Mouse (Mus musculus): ENCODE data around the gene Gsdme.

Gene Gsdme

GRCm38 (mm10) chr6:50247356-50247755 is 16.3 kb downstream of the Gsdme start:
- DNase-seq (ENCODE audit: extremely low spot score, low read depth, low spot score): no peak

GRCm38 (mm10) chr6:50244967-50245366 is 18.7 kb downstream of the Gsdme start:
- DNase-seq (ENCODE audit: extremely low spot score, low read depth, low spot score): no peak

GRCm38 (mm10) chr6:50244126-50244525 is 19.5 kb downstream of the Gsdme start:
- DNase-seq (ENCODE audit: extremely low spot score, low read depth, low spot score): no peak

- no peak for DNase-seq (ENCODE audit: extremely low spot score, low read depth, low spot score)
Measured at GRCm38 (mm10) chr6:50240437-50240836, 23.2 kb downstream of the Gsdme start.

GRCm38 (mm10) chr6:50239902-50240301 is 23.8 kb downstream of the Gsdme start:
- DNase-seq (ENCODE audit: extremely low spot score, low read depth, low spot score): no peak

DNA sequence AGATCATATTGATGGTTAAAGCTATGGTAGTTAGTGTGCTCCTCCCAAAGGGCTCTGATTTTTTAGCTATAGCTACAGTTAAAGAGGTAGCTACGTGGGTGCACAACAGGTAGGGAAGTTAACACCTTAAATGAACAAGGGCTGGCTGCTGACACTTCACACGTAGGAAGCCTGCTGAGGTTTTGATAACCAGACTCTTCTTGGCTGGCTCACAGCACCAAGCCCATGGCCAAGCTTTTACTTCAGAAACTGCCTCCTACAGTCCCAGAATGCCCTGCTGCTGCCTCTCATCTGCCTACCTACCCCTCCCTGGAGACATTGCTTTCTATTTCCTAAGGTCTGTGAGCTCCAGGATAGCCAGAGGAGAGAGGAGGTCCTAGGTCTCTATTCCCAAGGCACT is 25.7 kb downstream of the Gsdme start:
- DNase-seq (ENCODE audit: extremely low spot score, low read depth, low spot score): no peak

DNA sequence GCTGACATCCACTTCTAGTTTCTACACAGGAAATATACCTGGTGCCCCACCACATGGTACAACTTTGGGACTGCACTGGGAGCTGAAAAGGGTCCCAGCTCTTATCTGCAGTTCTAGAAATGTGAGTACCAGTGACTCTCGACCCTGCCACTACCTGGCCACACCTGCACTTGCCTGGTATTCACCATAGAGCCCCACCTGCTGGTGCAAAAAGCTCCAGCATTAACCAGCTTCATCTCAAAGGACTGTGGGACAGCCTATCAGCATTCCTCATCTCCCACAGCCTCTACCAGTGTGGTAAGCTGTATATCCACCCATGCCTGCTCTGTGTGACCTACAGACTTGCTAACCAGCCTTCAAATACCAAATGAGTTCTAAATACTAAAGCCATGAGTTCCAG is 30.7 kb downstream of the Gsdme start:
- no peak for DNase-seq (ENCODE audit: extremely low spot score, low read depth, low spot score)

- DNase-seq (ENCODE audit: extremely low spot score, low read depth, low spot score): no peak
Measured at GRCm38 (mm10) chr6:50231288-50231687, 32.4 kb downstream of the Gsdme start.

- DNase-seq (ENCODE audit: extremely low spot score, low read depth, low spot score): no peak
Measured at GRCm38 (mm10) chr6:50228180-50228579, 35.5 kb downstream of the Gsdme start.

- DNase-seq (ENCODE audit: extremely low spot score, low read depth, low spot score): no peak
Measured at GRCm38 (mm10) chr6:50225232-50225631, 38.4 kb downstream of the Gsdme start.

GRCm38 (mm10) chr6:50223606-50224005 is 40.1 kb downstream of the Gsdme start:
- no peak for DNase-seq (ENCODE audit: extremely low spot score, low read depth, low spot score)

GRCm38 (mm10) chr6:50222986-50223385 is 40.7 kb downstream of the Gsdme start:
- no peak for DNase-seq (ENCODE audit: extremely low spot score, low read depth, low spot score)

DNA sequence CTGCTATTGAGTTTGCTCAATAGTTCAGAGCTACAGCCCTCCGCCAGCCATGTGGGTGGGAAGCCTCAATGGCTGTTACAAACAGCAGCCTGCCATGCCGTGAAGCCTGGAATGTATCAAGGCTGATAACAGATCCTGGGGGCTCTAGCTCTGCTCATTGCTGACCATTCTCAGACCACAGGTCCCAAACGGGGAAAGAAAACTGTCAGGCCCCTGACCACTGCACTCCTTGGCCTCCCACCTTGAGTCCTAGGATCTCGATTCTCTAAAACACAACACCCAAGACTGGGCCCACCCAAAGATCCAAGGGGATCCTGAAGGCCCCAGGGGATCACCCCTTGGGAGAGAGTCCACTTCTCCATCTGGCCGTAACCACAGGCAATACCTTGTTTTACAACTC is 41.3 kb downstream of the Gsdme start:
- no peak for DNase-seq (ENCODE audit: extremely low spot score, low read depth, low spot score)

DNA sequence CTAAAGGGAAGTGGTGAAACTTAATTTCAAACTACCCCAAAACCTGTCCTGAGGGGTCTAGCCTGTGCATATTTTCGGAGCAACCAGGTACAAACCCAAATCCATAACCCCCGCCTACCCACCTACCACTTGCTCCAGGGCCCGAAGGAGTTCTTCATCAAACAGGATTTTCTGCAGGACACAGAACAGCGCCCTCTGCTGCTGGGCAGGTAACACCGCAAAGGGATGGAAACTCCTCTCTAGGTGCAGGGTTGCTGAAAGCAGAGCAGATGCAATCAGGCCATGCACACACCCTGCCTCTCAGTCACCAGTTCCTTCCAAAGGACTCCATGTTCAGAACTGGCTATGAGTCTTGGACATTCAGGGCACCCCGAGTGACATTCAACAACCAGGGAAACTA is 42.8 kb downstream of the Gsdme start:
- no peak for DNase-seq (ENCODE audit: extremely low spot score, low read depth, low spot score)

DNA sequence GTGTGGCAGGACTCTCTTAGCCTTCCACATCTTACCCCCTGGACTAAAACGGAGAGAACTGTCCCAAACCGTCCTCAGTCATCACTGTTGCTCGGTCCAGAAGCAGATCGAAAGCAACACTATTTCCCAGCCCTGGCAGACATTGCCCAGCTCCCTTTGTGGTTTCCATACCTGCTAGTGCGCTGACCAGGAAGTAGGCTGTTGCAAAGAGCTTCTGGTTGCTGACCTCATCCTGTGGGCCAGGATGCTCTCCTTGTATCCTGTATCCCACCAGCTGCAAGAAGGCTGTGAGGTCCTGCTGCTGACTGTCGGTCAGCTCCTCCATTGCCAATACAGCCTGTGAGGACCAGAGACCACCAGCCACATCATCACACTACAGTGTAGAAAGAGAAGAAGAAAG is 44.6 kb downstream of the Gsdme start:
- no peak for DNase-seq (ENCODE audit: extremely low spot score, low read depth, low spot score)

GRCm38 (mm10) chr6:50218628-50219027 is 45.0 kb downstream of the Gsdme start:
- DNase-seq (ENCODE audit: extremely low spot score, low read depth, low spot score): no peak

DNA sequence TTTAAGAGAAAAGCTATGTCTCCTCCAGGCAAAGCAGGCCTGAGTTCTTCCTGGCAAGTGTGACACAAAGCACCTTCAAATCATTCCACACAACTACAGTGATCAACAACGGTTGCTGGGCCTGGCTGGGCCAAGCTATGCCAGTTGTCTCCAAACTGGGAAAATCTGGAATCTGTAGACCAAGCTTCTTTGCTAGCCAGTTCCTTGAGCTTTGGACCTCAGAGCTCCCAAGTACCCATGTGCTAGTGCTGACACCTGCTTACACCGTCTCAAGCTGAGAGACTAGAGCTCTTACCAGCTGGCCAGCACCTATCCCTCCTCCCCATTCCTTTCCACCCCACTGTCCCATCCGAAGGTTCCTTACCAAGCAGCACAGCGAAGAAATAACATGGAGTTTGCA is 47.7 kb downstream of the Gsdme start:
- DNase-seq (ENCODE audit: extremely low spot score, low read depth, low spot score): no peak

DNA sequence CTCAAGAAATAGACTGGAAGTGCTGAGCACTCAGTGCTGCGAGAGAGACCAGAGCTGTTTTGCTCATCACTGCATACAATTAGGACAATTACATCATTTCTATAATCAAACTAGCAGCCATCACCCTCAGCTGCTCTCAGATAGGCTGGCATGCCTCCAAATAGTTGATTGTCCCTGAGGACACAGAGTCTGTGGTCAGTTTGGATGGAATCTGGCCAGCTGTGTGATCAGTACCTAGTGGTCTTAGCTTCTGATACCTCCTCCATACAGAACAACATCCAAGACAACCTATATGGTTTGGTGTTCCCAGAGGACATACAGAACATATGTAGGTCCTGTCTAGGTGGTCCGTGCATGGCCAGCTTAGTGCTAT is 48.3 kb downstream of the Gsdme start:
- DNase-seq (ENCODE audit: extremely low spot score, low read depth, low spot score): no peak

DNA sequence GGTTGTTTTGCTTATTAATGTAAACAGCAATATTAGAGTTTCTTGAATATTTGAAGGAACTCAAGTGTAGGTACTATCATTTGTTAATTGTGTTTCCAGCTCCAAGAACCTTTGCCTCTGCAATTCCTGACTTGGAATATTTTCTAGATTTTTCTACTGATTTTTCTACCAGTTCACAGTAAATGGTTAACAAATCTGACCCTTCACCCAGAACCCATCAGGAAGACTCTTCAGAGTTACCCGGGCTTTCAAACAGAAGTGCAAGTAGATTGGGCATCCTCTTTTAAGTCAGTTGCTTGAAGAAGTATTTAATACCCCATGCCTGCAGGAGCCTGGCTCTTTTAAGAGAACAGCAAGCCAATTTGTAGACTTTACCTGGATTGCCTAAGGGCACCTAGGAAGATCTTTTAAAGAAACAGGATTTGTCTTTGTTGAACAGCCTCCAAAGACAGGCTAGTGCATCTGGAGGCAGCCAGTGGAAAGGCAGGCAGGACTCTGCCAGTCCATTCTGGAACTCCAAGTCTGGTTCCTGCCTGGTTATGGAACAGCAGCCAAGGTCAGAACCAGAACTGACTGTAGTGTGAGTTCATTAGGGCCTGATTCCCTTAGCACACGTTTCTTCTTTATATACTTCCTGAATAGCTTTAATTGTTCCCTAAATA is 48.8 kb downstream of the Gsdme start:
- DNase-seq (ENCODE audit: extremely low spot score, low read depth, low spot score): no peak

GRCm38 (mm10) chr6:50205093-50205492 is 58.6 kb downstream of the Gsdme start:
- no peak for DNase-seq (ENCODE audit: extremely low spot score, low read depth, low spot score)

DNA sequence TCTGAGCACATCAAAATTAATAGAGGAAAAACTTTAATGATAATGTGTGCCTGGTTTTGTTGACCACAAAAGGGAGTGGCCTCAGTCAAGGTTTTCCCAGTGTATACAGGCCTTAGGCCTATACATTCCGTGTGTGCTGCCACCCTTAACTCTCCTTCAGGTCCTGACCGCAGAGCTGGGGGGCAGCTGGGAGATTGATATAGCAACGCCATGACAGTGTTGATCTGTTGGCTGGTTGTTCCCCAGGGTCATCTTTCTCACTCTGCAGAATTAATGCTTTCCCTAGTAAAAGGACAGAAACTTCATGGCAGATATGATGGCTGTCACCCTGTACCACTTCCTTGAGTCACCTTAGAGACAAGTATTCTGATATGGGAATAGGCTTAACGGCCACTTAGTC is 59.3 kb downstream of the Gsdme start:
- DNase-seq (ENCODE audit: extremely low spot score, low read depth, low spot score): no peak

GRCm38 (mm10) chr6:50193851-50194250 is 69.8 kb downstream of the Gsdme start:
- DNase-seq (ENCODE audit: extremely low spot score, low read depth, low spot score): no peak

DNA sequence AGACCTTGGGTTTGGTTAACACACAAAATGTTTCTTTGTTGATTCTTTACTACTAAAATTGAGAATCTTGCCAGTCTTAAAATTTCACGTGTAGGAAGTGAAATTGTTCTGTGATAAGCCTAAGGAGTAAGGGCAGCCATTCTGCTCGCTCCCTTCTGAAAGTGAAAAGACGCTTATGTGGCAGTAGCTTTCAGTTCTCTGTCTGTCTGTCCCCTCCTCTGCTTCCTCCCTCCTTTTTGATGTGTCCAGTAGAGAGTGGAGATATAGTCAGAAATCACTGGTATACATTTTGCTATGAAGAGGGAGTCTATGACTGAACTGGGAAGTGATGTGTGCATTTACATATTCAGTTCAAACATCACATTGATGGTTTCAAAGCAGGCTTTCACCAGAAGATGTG is 70.8 kb downstream of the Gsdme start:
- DNase-seq (ENCODE audit: extremely low spot score, low read depth, low spot score): no peak

- DNase-seq (ENCODE audit: extremely low spot score, low read depth, low spot score): no peak
Measured at GRCm38 (mm10) chr6:50192169-50192568, 71.5 kb downstream of the Gsdme start.

Measured in hindlimb bud, embryonic 11.5 days (tissue).